Mouse (Mus musculus) kidney, postnatal 0 days (tissue): ENCODE measurements around the gene Rplp2. TPM values are rescaled to one million over a fixed set of nuclear protein-coding genes. Genes with fewer than 3 reads are reported as not detected.

Experiments
- ATAC-seq: fragments of 200-750 bp; cut with Nextera tagmentation; replicated peaks from 2 replicates; pipeline ENCODE4 v1.8.0; 2017; ENCODE audit warnings: low read depth, moderate number of reproducible peaks, moderate TSS enrichment, moderate library complexity; ENCODE audit not compliant: low FRiP score
- DNase-seq: peaks from one replicate; pipeline ENCODE4 v3.0.0-alpha.2; 2016; ENCODE audit warnings: low spot score
- H3K27ac ChIP-seq: fragments of 300-500 bp; sonication (generic); 2 replicates; pipeline ENCODE4 v1.5.1; 2014; ENCODE audit warnings: mild to moderate bottlenecking
- H3K27me3 ChIP-seq: fragments of 300-500 bp; sonication (generic); 2 replicates; pipeline ENCODE4 v1.6.1; 2014; ENCODE audit warnings: low read length, mixed read lengths; ENCODE audit not compliant: insufficient read depth
- H3K36me3 ChIP-seq: fragments of 300-500 bp; sonication (generic); 2 replicates; pipeline ENCODE4 v1.6.1; 2014; ENCODE audit warnings: low read length, mixed read lengths; ENCODE audit not compliant: insufficient read depth
- H3K4me1 ChIP-seq: fragments of 300-500 bp; sonication (generic); replicated peaks from 2 replicates; pipeline ENCODE4 v1.6.1; 2014; ENCODE audit warnings: antibody characterized with exemption, low read length, mixed read lengths; ENCODE audit not compliant: insufficient read depth
- H3K4me2 ChIP-seq: fragments of 300-500 bp; sonication (generic); 2 replicates; pipeline ENCODE4 v1.6.1; 2014; ENCODE audit warnings: mild to moderate bottlenecking, low read length, moderate library complexity, mixed read lengths
- H3K4me3 ChIP-seq: fragments of 300-500 bp; sonication (generic); replicated peaks from 2 replicates; pipeline ENCODE4 v1.5.1; 2014; ENCODE audit warnings: low read depth, low read length
- H3K9ac ChIP-seq: fragments of 300-500 bp; sonication (generic); 2 replicates; pipeline ENCODE4 v1.6.1; 2014; ENCODE audit warnings: low read depth, low read length
- H3K9me3 ChIP-seq: fragments of 300-500 bp; sonication (generic); replicated peaks from 2 replicates; pipeline ENCODE4 v1.6.1; 2016; ENCODE audit warnings: low read length, inconsistent platforms, mixed read lengths
- CTCF ChIP-seq: IDR thresholded peaks from 2 replicates; pipeline ENCODE4 v1.5.1; 2016; ENCODE audit warnings: antibody characterized with exemption, low read depth, mild to moderate bottlenecking, moderate library complexity
- WGBS: fragments of 180-500 bp; shearing (Covaris S2); extraction: QIAGEN DNeasy Blood & Tissue Kit; methylation state at CpG from one replicate; pipeline ENCODE4 v1.1.7; 2014; 5-methylcytosine and 5-hydroxymethylcytosine counted together
- polyA plus RNA-seq: library from polyadenylated mRNA; unstranded; fragments of >200 nt; fragmentation: Nextera tagmentation; extraction: Ambion mirVana; gene quantifications from 2 replicates; pipeline ENCODE4 v1.2.1, GENCODE M21; 2015

Rplp2 gene
- polyA plus RNA-seq, 1 experiment from 2014 or later, result 1,595 TPM

DNA sequence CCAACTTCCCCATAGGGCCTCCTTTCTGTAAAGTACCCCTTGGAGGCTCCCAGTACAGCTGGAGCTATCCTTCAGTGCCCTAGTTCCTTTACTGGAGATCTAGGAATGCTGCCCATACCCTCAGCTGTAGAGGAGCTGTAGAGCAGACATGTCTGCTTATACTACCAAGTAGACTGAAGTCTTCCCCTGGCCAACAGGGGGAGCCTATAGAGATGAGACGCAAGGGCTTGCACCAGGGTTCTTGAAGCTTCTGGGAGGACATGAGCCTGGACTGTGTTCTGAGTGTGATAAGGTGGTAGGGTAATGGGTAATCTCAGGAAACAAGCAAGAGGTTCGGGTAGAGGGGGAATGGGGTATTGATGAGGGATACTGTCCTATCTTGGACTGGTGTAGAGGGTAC lies 44.0 kb downstream of the Rplp2 start:
- WGBS, result 82% methylated on average over 2 of the region's 2 CpGs
- no peak overlapping the region for H3K4me3 ChIP-seq
- DNase-seq (no peak), ATAC-seq (no peak)
- no peaks in the 10 kb centered on the region for H3K27me3 ChIP-seq
- no peak overlapping the region for H3K4me2 ChIP-seq
- peaks cover 34% of the 10 kb centered on the region for H3K36me3 ChIP-seq
- no peaks in the 10 kb centered on the region for H3K4me1 ChIP-seq
- H3K27ac ChIP-seq, result no peak overlapping the region
- H3K9me3 ChIP-seq, result no peaks in the 10 kb centered on the region
- H3K9ac ChIP-seq, result no peak overlapping the region
- TF ChIP-seq CTCF, result peak; percentile 51; the same call in 1 of the 2 replicates

DNA sequence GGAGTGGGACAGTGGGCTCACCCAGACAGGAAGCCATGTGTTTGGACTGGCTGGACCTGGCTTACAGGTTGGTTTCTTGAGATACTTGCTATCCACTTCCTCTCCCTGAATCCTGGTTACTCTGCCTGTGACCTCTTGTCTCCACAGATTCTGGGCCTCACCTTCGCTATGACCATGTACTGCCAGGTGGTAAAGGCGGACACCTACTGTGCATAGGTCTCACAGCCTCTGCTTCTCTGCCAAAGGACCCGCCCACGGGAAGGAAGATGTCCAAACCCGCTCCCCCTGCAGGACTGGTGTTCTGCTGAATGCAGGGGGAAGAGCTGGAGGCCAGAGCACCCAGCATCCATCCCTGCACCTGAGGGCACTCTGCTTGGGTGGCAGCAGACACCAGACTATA lies 45.6 kb downstream of the Rplp2 start:
- no peak for TF ChIP-seq CTCF
- no peak overlapping the region for H3K9ac ChIP-seq
- DNase-seq, result no peak
- no peaks in the 10 kb centered on the region for H3K27me3 ChIP-seq
- no peaks in the 10 kb centered on the region for H3K4me1 ChIP-seq
- H3K4me3 ChIP-seq, result no peak overlapping the region
- no peaks in the 10 kb centered on the region for H3K9me3 ChIP-seq
- no peak for ATAC-seq
- H3K36me3 ChIP-seq, result peaks cover 25% of the 10 kb centered on the region
- WGBS, result 92% methylated on average over 5 of the region's 5 CpGs
- H3K4me2 ChIP-seq, result no peak overlapping the region
- no peak overlapping the region for H3K27ac ChIP-seq

DNA sequence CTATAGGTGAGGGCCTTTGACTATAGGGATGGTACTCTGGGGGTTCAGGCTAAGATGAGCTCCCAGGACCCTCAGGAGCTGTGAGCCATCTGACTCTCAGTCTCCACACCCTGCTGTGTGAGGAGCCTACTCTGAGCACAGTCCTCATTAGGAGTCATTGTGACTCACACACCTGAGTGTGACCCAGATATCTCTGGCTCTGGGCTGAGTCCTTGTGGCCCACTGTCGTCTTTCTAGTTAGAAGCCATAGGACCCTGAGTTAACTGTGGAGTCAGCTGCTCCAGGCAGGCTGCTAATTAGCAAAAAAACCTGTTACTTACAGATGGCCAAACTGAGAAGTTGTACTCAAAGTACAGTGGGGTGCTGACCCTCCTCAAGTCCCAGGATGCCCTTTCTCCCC lies 46.6 kb downstream of the Rplp2 start:
- DNase-seq (no peak), ATAC-seq (no peak)
- no peaks in the 10 kb centered on the region for H3K4me1 ChIP-seq
- H3K4me2 ChIP-seq, result no peak overlapping the region
- H3K36me3 ChIP-seq, result peaks cover 25% of the 10 kb centered on the region
- TF ChIP-seq CTCF, result no peak
- WGBS, result 92% methylated on average over 1 of the region's 1 CpGs
- H3K27ac ChIP-seq, result no peak overlapping the region
- no peaks in the 10 kb centered on the region for H3K9me3 ChIP-seq
- H3K9ac ChIP-seq, result no peak overlapping the region
- H3K27me3 ChIP-seq, result no peaks in the 10 kb centered on the region
- no peak overlapping the region for H3K4me3 ChIP-seq

DNA sequence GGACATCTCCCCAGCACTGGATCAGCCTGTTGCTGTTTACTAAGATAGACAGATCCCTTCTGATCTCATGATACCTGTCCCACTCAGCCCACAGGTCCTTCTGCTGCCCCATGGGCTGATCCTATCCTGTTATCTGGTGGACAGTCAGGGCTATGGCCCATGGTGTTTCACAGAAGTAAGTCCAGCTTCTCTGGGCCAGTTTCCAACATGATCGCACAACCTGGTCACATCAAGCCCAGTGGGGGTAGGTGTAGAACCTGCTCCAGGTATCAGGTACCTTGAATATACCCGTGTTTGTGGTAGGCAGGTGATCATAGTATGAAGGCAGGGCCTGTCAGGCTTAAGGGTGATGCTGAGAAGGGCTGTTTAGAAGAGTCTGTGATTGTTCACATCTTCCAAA lies 48.2 kb downstream of the Rplp2 start:
- Histone ChIP-seq H3K36me3 (peaks cover 24% of the 10 kb centered on the region), H3K9ac (no peak overlapping the region), H3K4me2 (no peak overlapping the region), H3K9me3 (no peaks in the 10 kb centered on the region), H3K4me1 (no peaks in the 10 kb centered on the region), H3K4me3 (no peak overlapping the region), H3K27me3 (no peaks in the 10 kb centered on the region), H3K27ac (no peak overlapping the region)
- 77% methylated on average over 2 of the region's 2 CpGs for WGBS
- no peak for TF ChIP-seq CTCF
- ATAC-seq (no peak), DNase-seq (no peak)

- no peak overlapping the region for H3K27ac ChIP-seq
- no peaks in the 10 kb centered on the region for H3K27me3 ChIP-seq
- no peak overlapping the region for H3K9ac ChIP-seq
- H3K36me3 ChIP-seq, result peaks cover 20% of the 10 kb centered on the region
- H3K4me1 ChIP-seq, result no peaks in the 10 kb centered on the region
- H3K4me2 ChIP-seq, result no peak overlapping the region
- 73% methylated on average over 4 of the region's 4 CpGs for WGBS
- no peak for TF ChIP-seq CTCF
- ATAC-seq (no peak), DNase-seq (no peak)
- no peaks in the 10 kb centered on the region for H3K9me3 ChIP-seq
- no peak overlapping the region for H3K4me3 ChIP-seq
These were observed 48.8 kb downstream of the Rplp2 start for GRCm38 (mm10) chr7:141495940-141496339.

DNA sequence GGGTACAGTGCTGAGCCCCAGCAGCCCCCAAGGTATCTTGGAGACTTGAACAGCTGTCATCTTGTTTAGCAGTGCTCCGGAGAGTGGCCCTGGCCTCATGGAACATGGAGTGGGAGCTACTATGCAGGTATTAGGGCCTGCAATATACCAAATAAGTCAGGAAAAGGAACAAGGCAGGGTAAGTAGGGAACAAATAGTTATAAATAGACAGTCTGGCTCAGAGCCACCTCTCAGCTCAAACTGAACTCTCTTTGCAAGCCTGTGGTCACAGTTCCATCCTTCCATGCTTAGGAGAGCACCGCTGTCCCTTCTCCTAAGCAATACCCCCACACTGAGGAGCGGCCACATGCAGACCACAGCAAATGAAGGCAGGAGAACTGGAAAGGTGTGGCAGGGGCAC lies 50.4 kb downstream of the Rplp2 start:
- Histone ChIP-seq H3K4me2 (no peak overlapping the region), H3K9ac (no peak overlapping the region), H3K36me3 (peaks cover 12% of the 10 kb centered on the region), H3K27me3 (no peaks in the 10 kb centered on the region), H3K27ac (no peak overlapping the region), H3K9me3 (no peaks in the 10 kb centered on the region), H3K4me3 (no peak overlapping the region), H3K4me1 (no peaks in the 10 kb centered on the region)
- ATAC-seq (no peak), DNase-seq (no peak)
- TF ChIP-seq CTCF, result no peak
- WGBS, result 81% methylated on average over 3 of the region's 3 CpGs

Other genes starting within 250 kb of the Rplp2 start
- gene Lmntd2, start 233.3 kb upstream of the Rplp2 start, polyA plus RNA-seq, result 2.6 and 2.9 TPM in 2 replicates
- 61.5 and 62.5 TPM in 2 replicates for gene Rassf7, start 231.5 kb upstream of the Rplp2 start, polyA plus RNA-seq
- gene Phrf1, start 218.6 kb upstream of the Rplp2 start, polyA plus RNA-seq, result 37.2 and 39.8 TPM in 2 replicates
- gene Irf7, start 180.9 kb upstream of the Rplp2 start, polyA plus RNA-seq, result 14.5 and 21.1 TPM in 2 replicates
- gene Cdhr5, start 170.6 kb upstream of the Rplp2 start, polyA plus RNA-seq, result 40.1 and 41.2 TPM in 2 replicates
- gene Sct, start 168.2 kb upstream of the Rplp2 start, polyA plus RNA-seq, result 35.1 and 37.9 TPM in 2 replicates
- gene Drd4, start 155.4 kb upstream of the Rplp2 start, polyA plus RNA-seq, result 1.8 and 2.2 TPM in 2 replicates
- 64.1 and 64.2 TPM in 2 replicates for gene Deaf1, start 119.7 kb upstream of the Rplp2 start, polyA plus RNA-seq
- 40.5 and 45.3 TPM in 2 replicates for gene Tmem80, start 119.6 kb upstream of the Rplp2 start, polyA plus RNA-seq
- 76.5 and 77.1 TPM in 2 replicates for gene Eps8l2, start 108.5 kb upstream of the Rplp2 start, polyA plus RNA-seq
- gene Taldo1, start 55.2 kb upstream of the Rplp2 start, polyA plus RNA-seq, result 420 and 440 TPM in 2 replicates
- gene Gatd1, start 33.2 kb upstream of the Rplp2 start, polyA plus RNA-seq, result 50.0 and 52.0 TPM in 2 replicates
- 2.2 and 2.3 TPM in 2 replicates for gene Cend1, start 17.9 kb upstream of the Rplp2 start, polyA plus RNA-seq
- 15.8 and 17.3 TPM in 2 replicates for gene Slc25a22, start 9.5 kb upstream of the Rplp2 start, polyA plus RNA-seq
- 3.6 and 5.1 TPM in 2 replicates for gene Pidd1, start 3.3 kb upstream of the Rplp2 start, polyA plus RNA-seq
- gene Pnpla2, start 7.8 kb downstream of the Rplp2 start, polyA plus RNA-seq, result 68.0 and 72.9 TPM in 2 replicates
- 16.1 and 20.5 TPM in 2 replicates for gene Cracr2b, start 13.7 kb downstream of the Rplp2 start, polyA plus RNA-seq
- 36.1 and 37.2 TPM in 2 replicates for gene Cd151, start 20.0 kb downstream of the Rplp2 start, polyA plus RNA-seq
- 68.5 and 72.2 TPM in 2 replicates for gene Polr2l, start 27.8 kb downstream of the Rplp2 start, polyA plus RNA-seq
- 109 and 115 TPM in 2 replicates for gene Tspan4, start 27.9 kb downstream of the Rplp2 start, polyA plus RNA-seq
- gene Chid1, start 92.5 kb downstream of the Rplp2 start, polyA plus RNA-seq, result 30.0 and 33.7 TPM in 2 replicates
- gene Ap2a2, start 114.8 kb downstream of the Rplp2 start, polyA plus RNA-seq, result 56.0 and 64.8 TPM in 2 replicates
- gene Muc6, start 207.9 kb downstream of the Rplp2 start, polyA plus RNA-seq, result 0.05 and 0.09 TPM in 2 replicates
- 0.08 and 0.14 TPM in 2 replicates for gene Muc2, start 243.0 kb downstream of the Rplp2 start, polyA plus RNA-seq